Mouse (Mus musculus) spleen, postnatal 4 days (tissue): ENCODE results near the gene Tmprss7.

Experiments used
- DNase-seq, 2 experiments: peaks; one replicate each; pipeline ENCODE4 v3.0.0; 2022; ENCODE audit warnings: low spot score in 2 of 2

Tmprss7 gene

GRCm38 (mm10) chr16:45693558-45693957 lies at the start of gene Tmprss7:
TSS of gene Tmprss7 (minus strand) at chr16:45693658.
- no peak for DNase-seq

- peak; percentile 94 to 97 for DNase-seq
These were observed 49.4 kb upstream of the Tmprss7 start, which contains the start of gene Abhd10 for GRCm38 (mm10) chr16:45742615-45743476. TSS of gene Abhd10 (minus strand) at chr16:45742955.

GRCm38 (mm10) chr16:45737880-45738279 lies 44.4 kb upstream of the Tmprss7 start:
- DNase-seq = no peak

DNA sequence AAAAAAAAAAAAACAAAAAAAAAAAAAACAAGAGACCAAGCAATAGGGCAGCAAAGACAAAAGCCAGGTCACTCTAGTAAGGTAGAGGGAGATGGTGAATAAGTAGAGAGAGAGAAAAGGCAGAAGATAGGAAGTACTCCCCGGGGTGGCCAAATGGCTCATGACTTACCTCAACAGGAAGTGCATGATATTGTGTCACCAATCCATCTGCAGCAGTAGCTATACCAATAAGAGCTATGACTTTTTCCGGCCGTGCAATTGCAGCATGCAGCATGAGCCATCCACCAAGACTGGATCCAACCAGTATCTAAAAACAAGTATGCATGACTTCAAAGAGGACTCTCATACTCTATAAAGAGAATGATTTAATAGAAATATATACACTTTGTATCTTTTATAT lies 43.3 kb upstream of the Tmprss7 start:
- no peak for DNase-seq

GRCm38 (mm10) chr16:45729163-45729562 lies 35.7 kb upstream of the Tmprss7 start:
- no peak for DNase-seq

GRCm38 (mm10) chr16:45724742-45725102 lies 31.3 kb upstream of the Tmprss7 start:
- DNase-seq = no peak

GRCm38 (mm10) chr16:45724061-45724741 lies 30.7 kb upstream of the Tmprss7 start, which contains the start of gene Tagln3:
TSS of gene Tagln3 (minus strand) at chr16:45724608.
- DNase-seq = no peak

DNA sequence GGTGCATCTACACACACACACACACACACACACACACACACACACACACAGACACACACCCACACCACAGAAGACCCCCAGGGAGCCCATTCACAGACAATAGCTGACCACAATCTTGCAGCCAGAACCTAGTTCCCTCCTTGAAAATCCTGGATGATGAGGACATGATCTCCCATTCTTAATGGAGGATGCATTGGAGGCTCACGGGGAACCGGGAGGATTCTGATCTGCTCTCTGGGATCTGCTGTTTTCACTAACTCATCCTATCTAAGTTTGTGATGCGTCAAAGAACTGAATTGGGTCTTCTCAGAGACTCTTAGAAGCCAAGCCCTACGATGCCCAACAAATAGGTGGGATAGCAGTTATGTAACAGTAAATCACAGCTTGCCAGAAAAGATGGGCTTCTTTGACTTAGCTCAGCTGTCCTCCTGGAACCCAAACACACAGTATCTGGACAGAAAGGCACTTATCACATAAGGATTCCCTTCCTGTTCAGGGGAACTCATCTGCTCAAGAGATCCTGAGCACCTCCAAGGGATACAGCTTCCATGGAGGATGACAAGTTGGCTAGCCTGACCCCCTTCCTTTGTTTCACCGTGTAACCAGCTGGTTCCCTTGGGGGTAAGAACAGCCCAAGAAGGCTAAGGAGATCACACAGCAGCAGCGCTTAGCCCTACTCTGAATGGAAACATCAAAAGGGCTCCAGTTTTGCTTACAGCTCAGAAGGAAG lies 29.9 kb upstream of the Tmprss7 start:
- no peak for DNase-seq

- DNase-seq = no peak
These were observed 29.0 kb upstream of the Tmprss7 start for GRCm38 (mm10) chr16:45722460-45722951.

DNA sequence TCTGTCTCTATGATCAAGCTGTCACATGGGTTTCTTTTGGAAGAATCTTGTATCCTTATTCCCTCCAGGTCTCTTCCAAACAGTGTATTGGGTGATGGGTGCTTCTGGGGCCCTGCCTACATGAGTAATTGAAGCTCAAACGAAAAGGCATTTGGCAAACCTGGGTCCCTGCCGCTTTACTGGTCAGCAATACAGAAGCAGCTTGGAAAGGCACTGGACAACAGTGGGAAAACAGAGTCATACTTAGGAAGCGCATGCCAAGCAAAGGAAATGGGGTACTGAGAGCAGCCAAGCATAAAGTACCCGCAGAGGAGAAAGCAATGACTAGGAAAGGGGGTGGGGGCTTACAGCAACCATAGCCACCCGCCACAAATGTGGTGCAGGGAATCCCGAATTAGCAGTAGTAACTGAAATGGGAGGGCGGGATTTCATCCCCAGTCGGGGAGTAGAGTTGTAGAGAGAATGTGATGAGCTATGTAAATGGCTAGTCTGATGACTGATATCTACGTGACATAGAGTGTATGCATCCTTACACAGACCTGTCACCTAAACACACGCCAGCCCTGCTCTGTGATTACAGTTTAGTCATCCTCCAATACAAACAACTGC lies 26.7 kb upstream of the Tmprss7 start:
- DNase-seq = no peak

GRCm38 (mm10) chr16:45718296-45718695 lies 24.8 kb upstream of the Tmprss7 start:
- no peak for DNase-seq

DNA sequence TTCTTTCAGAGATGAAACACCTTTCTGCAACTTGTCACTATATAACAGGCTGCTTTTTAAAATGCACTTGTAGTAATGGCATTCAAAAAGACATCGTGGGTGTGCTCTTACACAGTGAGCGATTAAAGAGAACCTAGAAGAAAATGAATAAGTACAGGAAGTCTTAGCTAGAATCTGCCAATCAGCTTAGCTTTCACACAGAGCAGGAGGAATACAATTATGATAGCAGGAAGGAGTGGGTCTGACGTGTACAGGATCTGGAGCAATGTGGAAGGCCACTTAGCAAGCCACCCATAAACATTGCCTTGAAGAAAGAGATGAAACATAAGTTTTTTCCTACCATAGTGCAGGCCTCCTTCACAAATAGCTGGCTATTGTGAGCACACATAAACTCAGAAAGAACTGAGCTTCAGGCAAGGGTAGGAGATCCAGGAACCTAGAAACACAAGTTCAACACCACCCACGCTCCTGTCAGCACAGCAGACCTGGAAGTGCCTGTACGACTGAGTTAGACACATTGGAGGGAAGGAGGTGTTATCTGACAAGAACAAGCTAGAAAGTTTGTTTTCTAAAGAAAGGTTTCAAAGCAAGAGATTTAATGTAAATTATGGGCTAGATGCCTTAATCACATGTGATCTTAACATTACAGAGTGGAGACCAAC lies 21.2 kb upstream of the Tmprss7 start:
- no peak for DNase-seq

DNA sequence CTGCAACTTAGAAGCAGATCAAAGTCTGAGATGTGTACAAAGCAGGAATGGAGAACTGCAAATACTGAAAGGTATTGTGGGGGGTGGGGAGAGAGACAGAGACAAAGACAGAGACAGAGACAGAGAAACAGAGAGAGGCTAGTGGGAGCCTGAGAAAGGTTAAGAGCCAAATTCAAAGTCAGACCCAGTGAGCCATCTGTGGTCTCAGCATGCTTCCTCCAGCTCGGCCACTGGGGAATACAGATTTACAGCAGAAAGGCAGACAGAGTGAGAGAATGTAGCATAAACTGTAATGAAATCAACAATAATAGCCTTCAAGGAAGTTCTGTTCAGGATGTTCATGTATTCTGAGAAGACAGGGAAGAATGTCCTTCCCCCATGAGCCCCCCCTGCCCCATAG lies 20.4 kb upstream of the Tmprss7 start:
- DNase-seq = no peak

DNA sequence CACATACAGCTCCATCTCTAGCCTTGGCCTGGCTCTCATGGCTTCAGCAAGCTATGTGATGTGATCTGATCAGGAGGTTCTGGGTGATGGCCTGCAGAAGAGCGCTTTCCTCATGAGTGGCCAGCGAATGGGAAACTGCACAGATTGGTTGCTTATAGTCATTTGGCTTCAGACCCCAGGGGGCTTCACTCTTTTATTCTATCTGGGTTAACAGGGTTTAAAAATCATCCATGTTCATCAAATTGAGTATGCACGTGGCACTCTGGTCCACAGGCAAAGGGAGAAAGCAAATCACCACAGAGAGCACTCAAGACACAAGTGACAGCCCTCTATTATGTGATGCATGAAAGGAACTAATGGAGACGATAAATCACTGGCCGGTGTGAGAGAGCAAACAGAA lies 19.8 kb upstream of the Tmprss7 start:
- DNase-seq = no peak

DNA sequence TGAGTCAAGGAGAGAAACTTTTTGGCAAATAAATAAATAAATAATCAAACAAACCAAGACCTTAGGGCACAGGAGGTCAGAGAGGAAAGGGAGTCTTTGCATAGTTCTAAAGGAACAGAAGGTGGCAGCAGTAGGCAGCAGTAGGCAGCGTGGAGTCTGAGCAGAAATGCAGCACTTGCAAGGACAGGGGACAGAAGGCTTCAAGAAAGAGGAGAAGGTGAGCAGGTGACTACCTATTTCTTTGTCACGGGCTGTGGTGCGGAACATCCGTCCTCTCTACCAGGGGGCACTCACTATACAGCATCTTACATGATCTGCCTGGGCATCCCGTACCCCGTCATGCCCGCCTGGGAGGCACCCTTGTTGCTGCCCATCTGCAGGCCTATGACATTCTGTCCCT lies 17.8 kb upstream of the Tmprss7 start:
- DNase-seq = no peak

DNA sequence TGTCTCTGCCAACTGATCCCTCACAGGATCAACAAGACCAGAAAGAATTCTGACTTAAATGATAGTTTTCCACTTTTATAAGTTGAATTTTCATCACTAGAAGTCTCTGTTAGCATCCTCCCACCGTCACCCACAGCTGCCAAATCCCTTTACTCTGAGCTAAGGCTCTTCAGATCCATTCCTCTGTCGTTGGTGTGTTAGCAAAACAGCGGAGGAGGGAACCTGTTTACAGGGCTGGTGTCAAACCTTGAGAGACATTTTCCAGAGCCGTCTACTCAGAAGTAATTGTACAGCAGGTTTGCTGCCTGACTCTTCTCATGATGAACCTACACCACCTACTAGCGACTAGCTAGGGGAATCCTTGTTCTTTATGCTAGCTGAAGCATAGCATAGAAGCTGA lies 5.8 kb upstream of the Tmprss7 start:
- DNase-seq = no peak

GRCm38 (mm10) chr16:45697996-45698395 lies 4.5 kb upstream of the Tmprss7 start:
- DNase-seq = no peak

GRCm38 (mm10) chr16:45695445-45696160 lies 2.1 kb upstream of the Tmprss7 start:
- no peak for DNase-seq

- DNase-seq = no peak
These were observed 607 bp downstream of the Tmprss7 start for GRCm38 (mm10) chr16:45692851-45693250.

DNA sequence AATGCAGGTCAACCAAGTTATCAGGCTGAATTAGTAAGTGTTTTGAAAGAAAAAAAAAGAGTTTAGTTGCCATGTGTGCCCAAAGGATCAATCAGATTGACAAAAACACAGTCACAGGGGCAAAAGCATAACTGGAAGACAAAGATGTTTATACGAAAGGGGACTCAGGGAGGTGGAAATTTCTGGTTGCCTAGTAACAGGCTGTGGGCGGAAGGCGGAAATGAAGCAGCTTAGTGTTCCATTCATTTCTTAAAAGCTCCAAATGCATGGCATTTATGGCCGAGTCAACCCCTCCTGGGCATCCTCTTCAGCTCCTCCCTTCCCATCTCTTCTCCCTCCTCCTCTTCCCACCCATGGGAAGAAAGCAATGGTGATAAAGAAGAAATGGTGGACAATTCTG lies 3.3 kb downstream of the Tmprss7 start:
- no peak for DNase-seq

DNA sequence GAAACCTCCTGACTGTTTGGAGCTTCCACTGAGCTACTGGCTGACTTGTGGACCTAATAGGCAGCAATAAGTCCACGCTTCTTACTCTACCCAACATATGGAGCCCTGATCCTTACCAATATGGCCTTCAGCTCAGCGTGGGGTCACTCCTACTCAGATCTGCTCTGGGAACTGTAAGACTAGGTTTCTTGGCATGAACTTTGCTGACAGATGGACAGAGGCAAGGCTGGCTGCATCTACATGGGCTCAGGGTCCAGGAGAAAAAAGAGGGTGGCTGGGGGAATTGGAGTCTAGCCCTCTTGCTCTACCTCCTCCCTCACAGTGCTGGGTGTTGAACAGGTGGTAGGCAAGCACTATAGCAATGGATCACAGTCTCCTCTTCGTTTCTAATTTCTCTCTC lies 6.6 kb downstream of the Tmprss7 start:
- DNase-seq = no peak
